Mouse (Mus musculus): ENCODE results near the gene Nfyc. TPM values are rescaled to one million over a fixed set of nuclear protein-coding genes. Genes with fewer than 3 reads are reported as not detected.
A peak's percentile ranks its signal among the peaks of the same experiment; 100 is the strongest.

Gene Nfyc
- total and polyA plus RNA-seq, 3 experiments = 33.6 to 51.1 (median 41.0) TPM

DNA sequence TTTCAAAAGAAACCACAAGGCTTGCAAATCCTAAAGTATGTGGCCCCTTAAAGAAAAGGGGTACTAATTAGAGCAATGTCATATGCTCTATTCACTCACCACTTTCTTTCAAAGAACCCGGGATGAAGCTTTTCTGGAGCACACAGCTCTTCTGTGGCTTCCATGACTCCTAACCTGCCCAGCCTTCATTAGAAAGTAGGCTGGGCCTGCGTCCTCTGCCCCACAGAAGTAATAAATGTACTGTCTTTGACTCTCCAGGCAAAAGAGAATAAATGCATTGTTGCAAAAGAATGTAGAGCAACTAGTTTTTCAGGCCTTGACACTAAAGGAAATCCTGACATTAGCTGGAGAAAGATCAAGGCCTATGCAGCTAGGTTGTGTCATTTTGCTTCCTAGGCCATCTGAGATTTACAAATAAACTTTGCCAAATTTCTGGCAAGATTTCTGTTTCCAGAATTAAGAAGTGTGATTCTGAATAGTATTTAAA, 31.6 kb downstream of the Nfyc start (continued):
- no peak for TF ChIP-seq RCOR1 (conservative IDR thresholded peaks at IDR 0.05; ENCODE audit: low read depth, low read length)

- H3K4me2 ChIP-seq (ENCODE audit: insufficient read depth, low read depth, poor library complexity, severe bottlenecking) = peak overlapping the region; percentile 9; the same call in 1 of the 2 replicates
- dilution Hi-C loops (cut with MboI; ENCODE audit: extremely low pct_ligation_motif_present, extremely low pct_unique_long_range_greater_than_20kb, low sequenced_read_pairs) (no loop called here), in situ Hi-C loops (cut with MboI; ENCODE audit: low pct_ligation_motif_present, low pct_unique_long_range_greater_than_20kb, low sequenced_read_pairs) (no loop called here)
- peak overlapping the region; percentile 83 for H3K27ac ChIP-seq (ENCODE audit: insufficient read depth, low read depth)
- peaks cover 0 to 4% of the 10 kb centered on the region in 2 experiments for H3K36me3 ChIP-seq (replicated peaks in 1 of 2; ENCODE audit: control insufficient read depth in 1 of 2, insufficient read depth in 1 of 2, low read length in 1 of 2)
- H3K4me1 ChIP-seq (ENCODE audit: control insufficient read depth in 1 of 2, insufficient read depth in 2 of 2) = peaks cover 8 to 70% of the 10 kb centered on the region in 2 experiments; a peak in 3 of 4 replicates
- no peak overlapping the region for H3K4me3 ChIP-seq (replicated peaks in 1 of 3; ENCODE audit: low read depth in 2 of 3, low read length in 2 of 3, poor library complexity in 1 of 3)
- no peaks in the 10 kb centered on the region for H3K9me3 ChIP-seq (replicated peaks; ENCODE audit: low read length)
- H3K27me3 ChIP-seq (replicated peaks) = no peaks in the 10 kb centered on the region
- no peak overlapping the region for H3K9ac ChIP-seq (ENCODE audit: insufficient read depth, low read depth)
- peaks cover 47% of the 10 kb centered on the region for H3K79me2 ChIP-seq (replicated peaks; ENCODE audit: control insufficient read depth, extremely low read depth, insufficient read depth, poor library complexity, severe bottlenecking)
- DNase-seq (ENCODE audit: extremely low read depth) = peak; percentile 81
- TF ChIP-seq ZMIZ1 (IDR thresholded peaks at IDR 0.05; ENCODE audit: low read depth, low read length) (no peak), UBTF (IDR thresholded peaks at IDR 0.05; ENCODE audit: low read depth, low read length) (no peak), TCF12 (IDR thresholded peaks at IDR 0.05; ENCODE audit: low read depth, low read length) (no peak), RCOR1 (conservative IDR thresholded peaks at IDR 0.05; ENCODE audit: low read depth, low read length) (no peak), USF2 (conservative IDR thresholded peaks at IDR 0.05; ENCODE audit: low read depth, low read length) (no peak), E2F4 (IDR thresholded peaks at IDR 0.05; ENCODE audit: insufficient replicate concordance, low read depth, low read length) (no peak), PAX5 (IDR thresholded peaks at IDR 0.05; ENCODE audit: low read length) (no peak), ZC3H11A (IDR thresholded peaks at IDR 0.05; ENCODE audit: low read depth, low read length) (no peak), JUND (conservative IDR thresholded peaks at IDR 0.05; ENCODE audit: low read depth, low read length) (no peak), POLR2A (IDR thresholded peaks at IDR 0.05; ENCODE audit: low read depth, low read length) (no peak), CTCF (conservative IDR thresholded peaks at IDR 0.05 in 1 of 2, IDR thresholded peaks at IDR 0.05 in 1 of 2; ENCODE audit: low read depth in 2 of 2, low read length in 2 of 2) (no peak), ELF1 (IDR thresholded peaks at IDR 0.05; ENCODE audit: low read depth, low read length) (no peak), IRF4 (IDR thresholded peaks at IDR 0.05; ENCODE audit: low read depth, low read length) (peak; percentile 39; the same call in 1 of the 2 replicates), SMC3 (IDR thresholded peaks at IDR 0.05; ENCODE audit: low read depth, low read length) (no peak), BHLHE40 (IDR thresholded peaks at IDR 0.05; ENCODE audit: low read depth, low read length) (peak; percentile 43), ZKSCAN1 (IDR thresholded peaks at IDR 0.05; ENCODE audit: borderline replicate concordance, low read depth, low read length) (no peak), MEF2A (IDR thresholded peaks at IDR 0.05; ENCODE audit: borderline replicate concordance, low read depth, low read length) (0 out of 2 replicates have a peak, but pooled peaks have one; percentile 8), CHD1 (IDR thresholded peaks at IDR 0.05; ENCODE audit: low read depth, low read length) (no peak), MAFK (IDR thresholded peaks at IDR 0.05; ENCODE audit: insufficient replicate concordance, low read length) (no peak), NELFE (IDR thresholded peaks at IDR 0.05; ENCODE audit: low read depth, low read length) (no peak), RAD21 (IDR thresholded peaks at IDR 0.05; ENCODE audit: low read depth, low read length) (no peak), TBP (conservative IDR thresholded peaks at IDR 0.05; ENCODE audit: low read depth, low read length) (no peak), ETS1 (conservative IDR thresholded peaks at IDR 0.05; ENCODE audit: low read depth, low read length) (no peak), KAT2A (IDR thresholded peaks at IDR 0.05; ENCODE audit: insufficient replicate concordance, low read length) (no peak), USF1 (IDR thresholded peaks at IDR 0.05; ENCODE audit: low read depth, low read length) (no peak), HCFC1 (IDR thresholded peaks at IDR 0.05; ENCODE audit: low read depth, low read length) (no peak), SIN3A (IDR thresholded peaks at IDR 0.05; ENCODE audit: low read length) (no peak), NRF1 (IDR thresholded peaks at IDR 0.05; ENCODE audit: low read depth, low read length) (no peak), GABPA (IDR thresholded peaks at IDR 0.05; ENCODE audit: insufficient replicate concordance, low read depth, low read length) (no peak), CHD2 (IDR thresholded peaks at IDR 0.05; ENCODE audit: low read length) (no peak), POLR2AphosphoS2 (IDR thresholded peaks at IDR 0.05; ENCODE audit: low read depth, low read length) (no peak), MYC (IDR thresholded peaks at IDR 0.05; ENCODE audit: low read depth, low read length) (peak; percentile 10; the same call in 1 of the 2 replicates), MXI1 (IDR thresholded peaks at IDR 0.05; ENCODE audit: low read depth, low read length) (no peak; the same call in 1 of the 2 replicates), ZNF384 (IDR thresholded peaks at IDR 0.05; ENCODE audit: low read depth, low read length) (peak; percentile 89), EP300 (IDR thresholded peaks at IDR 0.05; ENCODE audit: low read length) (peak; percentile 26; the same call in 1 of the 2 replicates), MAX (IDR thresholded peaks at IDR 0.05; ENCODE audit: low read length) (no peak), JUN (IDR thresholded peaks at IDR 0.05; ENCODE audit: insufficient read depth, low read depth, low read length) (no peak)
These were observed 33.2 kb downstream of the Nfyc start for GRCm38 (mm10) chr4:120797985-120798725.

All from CH12.LX (cell line).